Mouse (Mus musculus): ENCODE measurements around the gene Clstn2.

Gene Clstn2

GRCm38 (mm10) chr9:97570881-97571280 is 462.1 kb downstream of the Clstn2 start:
- in situ Hi-C loops (cut with MboI): no loop called here

GRCm38 (mm10) chr9:97563121-97563520 is 469.9 kb downstream of the Clstn2 start:
- in situ Hi-C loops (cut with MboI): no loop called here

GRCm38 (mm10) chr9:97544359-97544758 is 488.6 kb downstream of the Clstn2 start:
- in situ Hi-C loops (cut with MboI): no loop called here

- in situ Hi-C loops (cut with MboI): no loop called here
These were observed 491.6 kb downstream of the Clstn2 start for GRCm38 (mm10) chr9:97541419-97541818.

GRCm38 (mm10) chr9:97538075-97538779 is 494.8 kb downstream of the Clstn2 start:
- in situ Hi-C loops (cut with MboI): no loop called here

- in situ Hi-C loops (cut with MboI): no loop called here
These were observed 498.8 kb downstream of the Clstn2 start for GRCm38 (mm10) chr9:97534196-97534595.

GRCm38 (mm10) chr9:97533306-97533705 is 499.7 kb downstream of the Clstn2 start:
- in situ Hi-C loops (cut with MboI): no loop called here

GRCm38 (mm10) chr9:97532536-97532935 is 500.4 kb downstream of the Clstn2 start:
- in situ Hi-C loops (cut with MboI): no loop called here

- in situ Hi-C loops (cut with MboI): no loop called here
These were observed 505.1 kb downstream of the Clstn2 start for GRCm38 (mm10) chr9:97527926-97528325.

GRCm38 (mm10) chr9:97527276-97527675 is 505.7 kb downstream of the Clstn2 start:
- in situ Hi-C loops (cut with MboI): no loop called here

- in situ Hi-C loops (cut with MboI): no loop called here
These were observed 507.4 kb downstream of the Clstn2 start for GRCm38 (mm10) chr9:97525563-97525962.

GRCm38 (mm10) chr9:97524861-97525260 is 508.1 kb downstream of the Clstn2 start:
- in situ Hi-C loops (cut with MboI): no loop called here

GRCm38 (mm10) chr9:97520771-97521170 is 512.2 kb downstream of the Clstn2 start:
- in situ Hi-C loops (cut with MboI): no loop called here

GRCm38 (mm10) chr9:97517006-97517405 is 516.0 kb downstream of the Clstn2 start:
- in situ Hi-C loops (cut with MboI): no loop called here

- in situ Hi-C loops (cut with MboI): no loop called here
These were observed 518.3 kb downstream of the Clstn2 start for GRCm38 (mm10) chr9:97514639-97515038.

- in situ Hi-C loops (cut with MboI): no loop called here
These were observed 520.6 kb downstream of the Clstn2 start for GRCm38 (mm10) chr9:97512282-97512850.

GRCm38 (mm10) chr9:97501416-97501815 is 531.6 kb downstream of the Clstn2 start:
- in situ Hi-C loops (cut with MboI): no loop called here

- in situ Hi-C loops (cut with MboI): no loop called here
These were observed 537.9 kb downstream of the Clstn2 start for GRCm38 (mm10) chr9:97495056-97495455.

- in situ Hi-C loops (cut with MboI): no loop called here
These were observed 541.4 kb downstream of the Clstn2 start for GRCm38 (mm10) chr9:97491626-97492025.

GRCm38 (mm10) chr9:97490591-97491176 is 542.3 kb downstream of the Clstn2 start:
- in situ Hi-C loops (cut with MboI): no loop called here

GRCm38 (mm10) chr9:97486826-97487225 is 546.2 kb downstream of the Clstn2 start:
- in situ Hi-C loops (cut with MboI): no loop called here

- in situ Hi-C loops (cut with MboI): no loop called here
These were observed 551.8 kb downstream of the Clstn2 start for GRCm38 (mm10) chr9:97481187-97481586.

- in situ Hi-C loops (cut with MboI): no loop called here
These were observed 556.0 kb downstream of the Clstn2 start for GRCm38 (mm10) chr9:97476961-97477360.

Data from mature B cell (primary cell).